Mouse (Mus musculus) small intestine, adult 2 months (tissue): ENCODE measurements around the gene Tradd.
"Not testable (repeated sequence)": the region's sequence is repeated elsewhere in the genome, so short reads cannot be mapped to it uniquely, and the experiment has no call there.

Experiments used
- CTCF ChIP-seq: fragments of 200-500 bp; IDR thresholded peaks from 2 replicates; pipeline ENCODE4 v1.5.1; 2012; ENCODE audit warnings: low read depth, mild to moderate bottlenecking, control low read depth, inconsistent platforms, low read length, moderate library complexity, mixed read lengths; ENCODE audit not compliant: insufficient replicate concordance, insufficient read length; ENCODE audit errors: extremely low read depth
- POLR2A ChIP-seq: fragments of 200-500 bp; IDR thresholded peaks from 2 replicates; pipeline ENCODE4 v1.6.1; 2012; ENCODE audit warnings: low read depth, mild to moderate bottlenecking, control low read depth, inconsistent platforms, low read length, moderate library complexity

DNA sequence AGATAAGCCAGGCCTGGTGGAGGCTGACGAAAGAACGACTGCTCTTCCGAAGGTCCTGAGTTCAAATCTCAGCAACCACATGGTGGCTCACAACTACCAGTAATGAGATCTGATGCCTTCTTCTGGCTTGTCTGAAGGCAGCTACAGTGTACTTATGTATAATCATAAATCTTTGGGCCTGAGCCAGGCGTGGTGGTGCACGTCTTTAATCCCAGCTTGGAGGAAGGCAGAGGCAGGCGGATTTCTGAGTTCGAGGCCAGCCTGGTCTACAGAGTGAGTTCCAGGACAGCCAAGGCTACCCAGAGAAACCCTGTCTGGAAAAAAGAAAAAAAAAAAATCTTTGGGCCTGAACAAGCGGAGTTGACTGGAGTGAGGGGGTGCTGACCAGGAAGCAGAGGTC is 27.0 kb upstream of the Tradd start:
- TF ChIP-seq CTCF, POLR2A: not testable (repeated sequence)
